Mouse (Mus musculus): ENCODE measurements around the gene Arfip1. TPM values are rescaled to one million over a fixed set of nuclear protein-coding genes. Genes with fewer than 3 reads are reported as not detected.

The Arfip1 gene
- polyA plus RNA-seq, 1 experiment = 16.6 TPM

- H3ac ChIP-seq (ENCODE audit: control insufficient read depth, insufficient read length, low read depth) = peak overlapping the region; percentile 66
- no peak overlapping the region for H3K4me3 ChIP-seq (ENCODE audit: insufficient read depth, poor library complexity, severe bottlenecking)
- H3K27me3 ChIP-seq (ENCODE audit: control insufficient read depth, insufficient read depth, insufficient read length) = peaks cover 10% of the 10 kb centered on the region
- H3K79me3 ChIP-seq (ENCODE audit: low read depth) = no peaks in the 10 kb centered on the region
- H3K36me3 ChIP-seq (ENCODE audit: control insufficient read depth, insufficient read depth) = no peaks in the 10 kb centered on the region
- no peak for TF ChIP-seq CTCF (IDR thresholded peaks at IDR 0.05; ENCODE audit: control insufficient read depth, insufficient read depth, insufficient read length)
- TF ChIP-seq MYOG (IDR thresholded peaks at IDR 0.05; ENCODE audit: control insufficient read depth, extremely low read depth, insufficient read length) = no peak
- TF ChIP-seq MYOD1 (IDR thresholded peaks at IDR 0.05; ENCODE audit: control insufficient read depth, insufficient read length, low read depth) = no peak
- TF ChIP-seq MAX (IDR thresholded peaks at IDR 0.05) = no peak
- TF ChIP-seq USF1 (IDR thresholded peaks at IDR 0.05; ENCODE audit: low read depth) = no peak
- TF ChIP-seq FOSL1 (IDR thresholded peaks at IDR 0.05; ENCODE audit: insufficient read depth, low read length, poor library complexity, severe bottlenecking) = no peak
- no peak for TF ChIP-seq CEBPB (IDR thresholded peaks at IDR 0.05; ENCODE audit: low read depth)
- no peaks in the 10 kb centered on the region for H3K79me2 ChIP-seq (ENCODE audit: control insufficient read depth, insufficient read depth)
Observed at GRCm38 (mm10) chr3:84479293-84480005, 103.0 kb downstream of the Arfip1 start.

- Histone ChIP-seq H3K36me3 (ENCODE audit: control insufficient read depth, insufficient read depth) (no peaks in the 10 kb centered on the region), H3K79me3 (ENCODE audit: low read depth) (no peaks in the 10 kb centered on the region), H3K4me3 (ENCODE audit: insufficient read depth, poor library complexity, severe bottlenecking) (no peak overlapping the region), H3ac (ENCODE audit: control insufficient read depth, insufficient read length, low read depth) (no peak overlapping the region), H3K79me2 (ENCODE audit: control insufficient read depth, insufficient read depth) (no peaks in the 10 kb centered on the region), H3K27me3 (ENCODE audit: control insufficient read depth, insufficient read depth, insufficient read length) (peaks cover 10% of the 10 kb centered on the region)
- TF ChIP-seq FOSL1 (IDR thresholded peaks at IDR 0.05; ENCODE audit: insufficient read depth, low read length, poor library complexity, severe bottlenecking) (no peak), USF1 (IDR thresholded peaks at IDR 0.05; ENCODE audit: low read depth) (no peak), CEBPB (IDR thresholded peaks at IDR 0.05; ENCODE audit: low read depth) (no peak), MYOD1 (IDR thresholded peaks at IDR 0.05; ENCODE audit: control insufficient read depth, insufficient read length, low read depth) (no peak), CTCF (IDR thresholded peaks at IDR 0.05; ENCODE audit: control insufficient read depth, insufficient read depth, insufficient read length) (no peak), MAX (IDR thresholded peaks at IDR 0.05) (no peak), MYOG (IDR thresholded peaks at IDR 0.05; ENCODE audit: control insufficient read depth, extremely low read depth, insufficient read length) (no peak)
Observed at GRCm38 (mm10) chr3:84478896-84479292, 103.5 kb downstream of the Arfip1 start.

GRCm38 (mm10) chr3:84478195-84478594, 104.2 kb downstream of the Arfip1 start:
- H3K4me3 ChIP-seq (ENCODE audit: insufficient read depth, poor library complexity, severe bottlenecking) = no peak overlapping the region

GRCm38 (mm10) chr3:84477498-84477897, 104.9 kb downstream of the Arfip1 start:
- Histone ChIP-seq H3K36me3 (ENCODE audit: control insufficient read depth, insufficient read depth) (no peaks in the 10 kb centered on the region), H3K79me3 (ENCODE audit: low read depth) (no peaks in the 10 kb centered on the region), H3ac (ENCODE audit: control insufficient read depth, insufficient read length, low read depth) (no peak overlapping the region), H3K4me3 (ENCODE audit: insufficient read depth, poor library complexity, severe bottlenecking) (no peak overlapping the region), H3K27me3 (ENCODE audit: control insufficient read depth, insufficient read depth, insufficient read length) (peaks cover 10% of the 10 kb centered on the region), H3K79me2 (ENCODE audit: control insufficient read depth, insufficient read depth) (no peaks in the 10 kb centered on the region)
- TF ChIP-seq USF1 (IDR thresholded peaks at IDR 0.05; ENCODE audit: low read depth) (no peak), MYOG (IDR thresholded peaks at IDR 0.05; ENCODE audit: control insufficient read depth, extremely low read depth, insufficient read length) (no peak), MAX (IDR thresholded peaks at IDR 0.05) (no peak), CTCF (IDR thresholded peaks at IDR 0.05; ENCODE audit: control insufficient read depth, insufficient read depth, insufficient read length) (no peak), FOSL1 (IDR thresholded peaks at IDR 0.05; ENCODE audit: insufficient read depth, low read length, poor library complexity, severe bottlenecking) (no peak), CEBPB (IDR thresholded peaks at IDR 0.05; ENCODE audit: low read depth) (no peak), MYOD1 (IDR thresholded peaks at IDR 0.05; ENCODE audit: control insufficient read depth, insufficient read length, low read depth) (no peak)

More at GRCm38 (mm10) chr3:84478195-84478594, 104.2 kb downstream of the Arfip1 start:
- no peak for TF ChIP-seq CTCF (IDR thresholded peaks at IDR 0.05; ENCODE audit: control insufficient read depth, insufficient read depth, insufficient read length)
- TF ChIP-seq MYOD1 (IDR thresholded peaks at IDR 0.05; ENCODE audit: control insufficient read depth, insufficient read length, low read depth) = no peak
- no peak for TF ChIP-seq FOSL1 (IDR thresholded peaks at IDR 0.05; ENCODE audit: insufficient read depth, low read length, poor library complexity, severe bottlenecking)
- TF ChIP-seq MYOG (IDR thresholded peaks at IDR 0.05; ENCODE audit: control insufficient read depth, extremely low read depth, insufficient read length) = no peak
- TF ChIP-seq MAX (IDR thresholded peaks at IDR 0.05) = no peak
- no peak for TF ChIP-seq CEBPB (IDR thresholded peaks at IDR 0.05; ENCODE audit: low read depth)
- no peak for TF ChIP-seq USF1 (IDR thresholded peaks at IDR 0.05; ENCODE audit: low read depth)
- no peaks in the 10 kb centered on the region for H3K79me2 ChIP-seq (ENCODE audit: control insufficient read depth, insufficient read depth)
- H3K36me3 ChIP-seq (ENCODE audit: control insufficient read depth, insufficient read depth) = no peaks in the 10 kb centered on the region
- no peak overlapping the region for H3ac ChIP-seq (ENCODE audit: control insufficient read depth, insufficient read length, low read depth)
- H3K79me3 ChIP-seq (ENCODE audit: low read depth) = no peaks in the 10 kb centered on the region
- peaks cover 10% of the 10 kb centered on the region for H3K27me3 ChIP-seq (ENCODE audit: control insufficient read depth, insufficient read depth, insufficient read length)

GRCm38 (mm10) chr3:84474981-84475775, 107.2 kb downstream of the Arfip1 start:
- no peaks in the 10 kb centered on the region for H3K79me2 ChIP-seq (ENCODE audit: control insufficient read depth, insufficient read depth)
- H3ac ChIP-seq (ENCODE audit: control insufficient read depth, insufficient read length, low read depth) = no peak overlapping the region
- H3K79me3 ChIP-seq (ENCODE audit: low read depth) = no peaks in the 10 kb centered on the region
- H3K36me3 ChIP-seq (ENCODE audit: control insufficient read depth, insufficient read depth) = no peaks in the 10 kb centered on the region
- no peak overlapping the region for H3K4me3 ChIP-seq (ENCODE audit: insufficient read depth, poor library complexity, severe bottlenecking)
- TF ChIP-seq CTCF (IDR thresholded peaks at IDR 0.05; ENCODE audit: control insufficient read depth, insufficient read depth, insufficient read length) (no peak), MYOD1 (IDR thresholded peaks at IDR 0.05; ENCODE audit: control insufficient read depth, insufficient read length, low read depth) (no peak), USF1 (IDR thresholded peaks at IDR 0.05; ENCODE audit: low read depth) (no peak), MYOG (IDR thresholded peaks at IDR 0.05; ENCODE audit: control insufficient read depth, extremely low read depth, insufficient read length) (no peak), CEBPB (IDR thresholded peaks at IDR 0.05; ENCODE audit: low read depth) (no peak), FOSL1 (IDR thresholded peaks at IDR 0.05; ENCODE audit: insufficient read depth, low read length, poor library complexity, severe bottlenecking) (no peak), MAX (IDR thresholded peaks at IDR 0.05) (no peak)
- H3K27me3 ChIP-seq (ENCODE audit: control insufficient read depth, insufficient read depth, insufficient read length) = peaks cover 10% of the 10 kb centered on the region

Measured in C2C12 (cell line).